Mouse (Mus musculus) stomach, postnatal 0 days (tissue): Measurements from ENCODE around the gene Slc16a13. TPM values are rescaled to one million over a fixed set of nuclear protein-coding genes. Genes with fewer than 3 reads are reported as not detected.
A peak's percentile ranks its signal among the peaks of the same experiment; 100 is the strongest.

ENCODE experiments used
- ATAC-seq: fragments of 200-750 bp; cut with Nextera tagmentation; 2 replicates; pipeline ENCODE4 v1.8.0; 2017; ENCODE audit not compliant: low FRiP score, low TSS enrichment
- DNase-seq: peaks from one replicate; pipeline ENCODE4 v3.0.0-alpha.2; 2016; ENCODE audit warnings: low spot score
- H3K27ac ChIP-seq: fragments of 300-500 bp; sonication (generic); replicated peaks from 2 replicates; pipeline ENCODE4 v1.5.1; 2014; ENCODE audit warnings: mild to moderate bottlenecking, control low read depth
- H3K27me3 ChIP-seq: fragments of 300-500 bp; sonication (generic); 2 replicates; pipeline ENCODE4 v1.6.1; 2014; ENCODE audit warnings: low read length; ENCODE audit not compliant: control insufficient read depth, insufficient read depth
- H3K36me3 ChIP-seq: fragments of 300-500 bp; sonication (generic); 2 replicates; pipeline ENCODE4 v1.6.1; 2014; ENCODE audit warnings: low read length, mixed read lengths; ENCODE audit not compliant: control insufficient read depth, insufficient read depth
- H3K4me1 ChIP-seq: fragments of 300-500 bp; sonication (generic); replicated peaks from 2 replicates; pipeline ENCODE4 v1.6.1; 2014; ENCODE audit warnings: antibody characterized with exemption; ENCODE audit not compliant: control insufficient read depth, insufficient read depth
- H3K4me2 ChIP-seq: fragments of 300-500 bp; sonication (generic); replicated peaks from 2 replicates; pipeline ENCODE4 v1.6.1; 2014; ENCODE audit warnings: low read depth, mild to moderate bottlenecking, control low read depth, moderate library complexity
- H3K4me3 ChIP-seq: fragments of 300-500 bp; sonication (generic); 2 replicates; pipeline ENCODE4 v1.5.1; 2014; ENCODE audit warnings: low read depth, low read length, control low read depth
- H3K9ac ChIP-seq: fragments of 300-500 bp; sonication (generic); 2 replicates; pipeline ENCODE4 v1.6.1; 2014; ENCODE audit warnings: mild to moderate bottlenecking, low read length, control low read depth, mixed read lengths
- H3K9me3 ChIP-seq: fragments of 300-500 bp; sonication (generic); 2 replicates; pipeline ENCODE4 v1.6.1; 2016; ENCODE audit warnings: low read length; ENCODE audit not compliant: control insufficient read depth
- CTCF ChIP-seq: IDR thresholded peaks from 2 replicates; pipeline ENCODE4 v1.5.1; 2016; ENCODE audit warnings: antibody characterized with exemption, low read depth, mild to moderate bottlenecking, moderate library complexity
- EP300 ChIP-seq: optimal IDR thresholded peaks from 2 replicates; pipeline ENCODE3; 2016; ENCODE audit warnings: antibody characterized with exemption
- whole genome bisulfite sequencing: fragments of 180-500 bp; shearing (Covaris S2); extraction: QIAGEN DNeasy Blood & Tissue Kit; methylation state at CpG from one replicate; pipeline ENCODE4 v1.1.7; 2014; 5-methylcytosine and 5-hydroxymethylcytosine counted together
- polyA plus RNA-seq: library from polyadenylated mRNA; unstranded; fragments of >200 nt; fragmentation: Nextera tagmentation; extraction: Ambion mirVana; gene quantifications from 2 replicates; pipeline ENCODE4 v1.2.1, GENCODE M21; 2015

Slc16a13 gene
- polyA plus RNA-seq, 1 experiment from 2014 or later: 6.1 TPM

- Histone ChIP-seq H3K27me3 (no peaks in the 10 kb centered on the region; the same call in 1 of the 2 replicates), H3K27ac (no peak overlapping the region; the same call in 1 of the 2 replicates), H3K4me2 (no peak overlapping the region), H3K4me3 (no peak overlapping the region), H3K4me1 (no peaks in the 10 kb centered on the region), H3K9me3 (no peaks in the 10 kb centered on the region), H3K9ac (no peak overlapping the region), H3K36me3 (no peaks in the 10 kb centered on the region)
- WGBS: 81% methylated on average over 8 of the region's 8 CpGs
- DNase-seq: no peak
- no peak for TF ChIP-seq EP300
- TF ChIP-seq CTCF: no peak
- ATAC-seq: no peak
Measured at GRCm38 (mm10) chr11:70234497-70234896, 13.6 kb upstream of the Slc16a13 start.

- no peaks in the 10 kb centered on the region for H3K36me3 ChIP-seq
- peak overlapping the region; percentile 18; the same call in 1 of the 2 replicates for H3K27ac ChIP-seq
- TF ChIP-seq EP300 (no peak), CTCF (no peak)
- H3K9ac ChIP-seq: no peak overlapping the region
- DNase-seq: no peak
- no peak overlapping the region for H3K4me3 ChIP-seq
- H3K4me2 ChIP-seq: no peak overlapping the region; the same call in 1 of the 2 replicates
- H3K27me3 ChIP-seq: no peaks in the 10 kb centered on the region; the same call in 1 of the 2 replicates
- no peaks in the 10 kb centered on the region for H3K4me1 ChIP-seq
- H3K9me3 ChIP-seq: no peaks in the 10 kb centered on the region
- 67% methylated on average over 5 of the region's 5 CpGs for WGBS
- no peak for ATAC-seq
Measured at GRCm38 (mm10) chr11:70234037-70234436, 13.2 kb upstream of the Slc16a13 start.

- WGBS: 30% methylated on average over 8 of the region's 8 CpGs
- Histone ChIP-seq H3K4me2 (peak overlapping the region; percentile 55), H3K27ac (0 out of 2 replicates have a peak overlapping the region, but pooled peaks have one; percentile 41), H3K4me1 (no peaks in the 10 kb centered on the region), H3K36me3 (no peaks in the 10 kb centered on the region), H3K4me3 (peak overlapping the region; percentile 41; the same call in 1 of the 2 replicates), H3K9me3 (no peaks in the 10 kb centered on the region), H3K9ac (peak overlapping the region; percentile 59), H3K27me3 (no peaks in the 10 kb centered on the region; the same call in 1 of the 2 replicates)
- TF ChIP-seq CTCF (no peak), EP300 (no peak)
- no peak for DNase-seq
- no peak for ATAC-seq
Measured at GRCm38 (mm10) chr11:70233016-70233415, 12.2 kb upstream of the Slc16a13 start.

GRCm38 (mm10) chr11:70232546-70232945, 11.7 kb upstream of the Slc16a13 start:
- WGBS: 7% methylated on average over 9 of the region's 10 CpGs
- H3K36me3 ChIP-seq: no peaks in the 10 kb centered on the region
- H3K9ac ChIP-seq: peak overlapping the region; percentile 59
- ATAC-seq: no peak
- peak overlapping the region; percentile 55 for H3K4me2 ChIP-seq
- no peaks in the 10 kb centered on the region for H3K9me3 ChIP-seq
- no peaks in the 10 kb centered on the region; the same call in 1 of the 2 replicates for H3K27me3 ChIP-seq
- H3K4me1 ChIP-seq: no peaks in the 10 kb centered on the region
- peak overlapping the region; percentile 41; the same call in 1 of the 2 replicates for H3K27ac ChIP-seq
- no peak for TF ChIP-seq EP300
- TF ChIP-seq CTCF: no peak
- peak overlapping the region; percentile 41 for H3K4me3 ChIP-seq
- no peak for DNase-seq

GRCm38 (mm10) chr11:70230239-70230727, 9.4 kb upstream of the Slc16a13 start:
- Histone ChIP-seq H3K36me3 (no peaks in the 10 kb centered on the region), H3K27me3 (no peaks in the 10 kb centered on the region; the same call in 1 of the 2 replicates), H3K4me1 (no peaks in the 10 kb centered on the region; the same call in 1 of the 2 replicates), H3K4me2 (peak overlapping the region; percentile 48), H3K27ac (peak overlapping the region; percentile 70), H3K4me3 (peak overlapping the region; percentile 39), H3K9me3 (no peaks in the 10 kb centered on the region), H3K9ac (peak overlapping the region; percentile 27; the same call in 1 of the 2 replicates)
- ATAC-seq: peak; percentile 68
- DNase-seq: peak; percentile 88
- WGBS: under 1% methylated on average over 32 of the region's 32 CpGs
- TF ChIP-seq CTCF (peak; percentile 98), EP300 (no peak)
